Mouse (Mus musculus) forebrain, embryonic 12.5 days (tissue): ENCODE data around the gene Tmprss12. TPM values are rescaled to one million over a fixed set of nuclear protein-coding genes. Genes with fewer than 3 reads are reported as not detected.
"Not testable (repeated sequence)": the region's sequence is repeated elsewhere in the genome, so short reads cannot be mapped to it uniquely, and the experiment has no call there.

Source experiments
- ATAC-seq: fragments of 200-750 bp; cut with Nextera tagmentation; 2 replicates; pipeline ENCODE4 v1.8.0; 2017; ENCODE audit warnings: moderate TSS enrichment; ENCODE audit not compliant: low FRiP score
- H3K27ac ChIP-seq: fragments of 300-500 bp; sonication (generic); 2 replicates; pipeline ENCODE4 v1.5.1; 2016; ENCODE audit warnings: mild to moderate bottlenecking
- H3K27me3 ChIP-seq: fragments of 300-500 bp; sonication (generic); 2 replicates; pipeline ENCODE4 v1.6.1; 2016; ENCODE audit warnings: mild to moderate bottlenecking
- H3K36me3 ChIP-seq: fragments of 300-500 bp; sonication (generic); replicated peaks from 2 replicates; pipeline ENCODE4 v1.6.1; 2016; ENCODE audit warnings: mild to moderate bottlenecking
- H3K4me1 ChIP-seq: fragments of 300-500 bp; sonication (generic); 2 replicates; pipeline ENCODE4 v1.6.1; 2016
- H3K4me2 ChIP-seq: fragments of 300-500 bp; sonication (generic); 2 replicates; pipeline ENCODE4 v1.6.1; 2016; ENCODE audit warnings: mild to moderate bottlenecking, moderate library complexity
- H3K4me3 ChIP-seq: fragments of 300-500 bp; sonication (generic); replicated peaks from 2 replicates; pipeline ENCODE4 v1.5.1; 2016; ENCODE audit warnings: mild to moderate bottlenecking
- H3K9ac ChIP-seq: fragments of 300-500 bp; sonication (generic); 2 replicates; pipeline ENCODE4 v1.6.1; 2016; ENCODE audit warnings: mild to moderate bottlenecking
- H3K9me3 ChIP-seq: fragments of 300-500 bp; sonication (generic); 2 replicates; pipeline ENCODE4 v1.6.1; 2016
- WGBS: fragments of 180-500 bp; shearing (Covaris S2); methylation state at CpG from one replicate; pipeline ENCODE4 v1.1.7; 2016; 5-methylcytosine and 5-hydroxymethylcytosine counted together
- polyA plus RNA-seq: library from polyadenylated mRNA; unstranded; fragments of >200 nt; fragmentation: Nextera tagmentation; extraction: Ambion mirVana; gene quantifications from 2 replicates; pipeline ENCODE4 v1.2.1, GENCODE M21; 2016

Gene Tmprss12
- polyA plus RNA-seq, 1 experiment from 2014 or later: not detected

GRCm38 (mm10) chr15:100314448-100315145 is 34.0 kb downstream of the Tmprss12 start:
- 93% methylated on average over 5 of the region's 5 CpGs for WGBS
- no peak overlapping the region for H3K4me2 ChIP-seq

GRCm38 (mm10) chr15:100318014-100318671 is 37.5 kb downstream of the Tmprss12 start:
- WGBS: 51% methylated on average over 4 of the region's 4 CpGs
- not testable (repeated sequence) for H3K27ac ChIP-seq, H3K4me1 ChIP-seq, H3K9ac ChIP-seq, H3K27me3 ChIP-seq, ATAC-seq, H3K4me2 ChIP-seq, H3K36me3 ChIP-seq, H3K9me3 ChIP-seq, H3K4me3 ChIP-seq

More at GRCm38 (mm10) chr15:100314448-100315145, 34.0 kb downstream of the Tmprss12 start:
- no peaks in the 10 kb centered on the region for H3K27me3 ChIP-seq
- H3K9me3 ChIP-seq: no peaks in the 10 kb centered on the region
- ATAC-seq: no peak
- H3K9ac ChIP-seq: no peak overlapping the region
- H3K4me1 ChIP-seq: no peaks in the 10 kb centered on the region
- H3K27ac ChIP-seq: no peak overlapping the region
- H3K36me3 ChIP-seq: 0 out of 2 replicates have a peak, but pooled peaks cover 3% of the 10 kb centered on the region
- H3K4me3 ChIP-seq: no peak overlapping the region

DNA sequence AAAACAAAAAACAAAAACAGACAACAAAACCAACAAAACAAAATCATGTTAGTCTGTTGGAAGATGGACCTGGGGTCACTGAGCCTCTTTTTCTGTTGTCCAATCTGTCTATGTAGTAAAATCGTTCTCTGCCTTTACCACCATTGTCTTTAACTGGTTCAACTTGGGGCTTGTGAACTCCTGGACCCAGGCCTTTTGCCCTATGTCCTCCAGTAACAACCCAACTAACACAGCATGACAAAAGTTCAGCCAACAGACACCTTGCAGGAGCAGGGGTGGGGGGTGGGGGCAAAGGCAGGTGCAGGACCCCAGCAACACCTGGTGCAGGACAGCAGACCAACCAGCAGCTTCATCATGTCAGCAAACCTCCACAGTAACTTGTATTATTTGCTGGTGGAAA is 39.2 kb downstream of the Tmprss12 start:
- H3K36me3 ChIP-seq: no peaks in the 10 kb centered on the region
- ATAC-seq: no peak
- no peaks in the 10 kb centered on the region for H3K9me3 ChIP-seq
- H3K4me2 ChIP-seq: no peak overlapping the region
- no peak overlapping the region for H3K27ac ChIP-seq
- H3K9ac ChIP-seq: no peak overlapping the region
- no peak overlapping the region for H3K4me3 ChIP-seq
- no peaks in the 10 kb centered on the region for H3K27me3 ChIP-seq
- no peaks in the 10 kb centered on the region for H3K4me1 ChIP-seq
- WGBS: 80% methylated on average over 1 of the region's 1 CpGs

- ATAC-seq: no peak
- H3K4me2 ChIP-seq: no peak overlapping the region
- 83% methylated on average over 9 of the region's 9 CpGs for WGBS
- H3K27ac ChIP-seq: no peak overlapping the region
- H3K4me3 ChIP-seq: no peak overlapping the region
- H3K27me3 ChIP-seq: no peaks in the 10 kb centered on the region
- no peaks in the 10 kb centered on the region for H3K4me1 ChIP-seq
- H3K9me3 ChIP-seq: no peaks in the 10 kb centered on the region
- H3K36me3 ChIP-seq: no peaks in the 10 kb centered on the region
- no peak overlapping the region for H3K9ac ChIP-seq
These were observed 39.8 kb downstream of the Tmprss12 start for GRCm38 (mm10) chr15:100320295-100320905.

DNA sequence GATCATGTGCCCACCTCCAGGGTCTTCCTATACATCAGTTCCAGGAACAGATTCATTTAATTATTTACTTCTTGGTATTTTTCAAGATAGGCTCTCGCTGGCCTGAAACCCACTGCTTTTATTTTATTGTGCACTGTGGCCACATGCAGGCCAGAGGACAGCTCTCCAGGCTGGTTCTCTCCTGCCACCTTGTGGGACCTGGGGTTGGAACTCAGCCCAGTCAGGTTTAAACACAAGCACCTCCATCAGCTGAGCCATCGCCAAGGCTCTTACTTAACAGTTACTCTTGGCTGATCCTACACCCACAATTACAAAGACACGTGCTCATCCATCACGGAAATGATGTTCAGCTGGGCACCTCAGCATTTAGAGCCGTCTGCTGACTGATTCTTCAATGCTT is 40.5 kb downstream of the Tmprss12 start:
- 61% methylated on average over 5 of the region's 5 CpGs for WGBS
- Histone ChIP-seq H3K27ac (no peak overlapping the region), H3K4me2 (no peak overlapping the region), H3K9me3 (no peaks in the 10 kb centered on the region), H3K4me3 (no peak overlapping the region), H3K27me3 (no peaks in the 10 kb centered on the region), H3K36me3 (no peaks in the 10 kb centered on the region), H3K9ac (no peak overlapping the region), H3K4me1 (no peaks in the 10 kb centered on the region)
- ATAC-seq: no peak

DNA sequence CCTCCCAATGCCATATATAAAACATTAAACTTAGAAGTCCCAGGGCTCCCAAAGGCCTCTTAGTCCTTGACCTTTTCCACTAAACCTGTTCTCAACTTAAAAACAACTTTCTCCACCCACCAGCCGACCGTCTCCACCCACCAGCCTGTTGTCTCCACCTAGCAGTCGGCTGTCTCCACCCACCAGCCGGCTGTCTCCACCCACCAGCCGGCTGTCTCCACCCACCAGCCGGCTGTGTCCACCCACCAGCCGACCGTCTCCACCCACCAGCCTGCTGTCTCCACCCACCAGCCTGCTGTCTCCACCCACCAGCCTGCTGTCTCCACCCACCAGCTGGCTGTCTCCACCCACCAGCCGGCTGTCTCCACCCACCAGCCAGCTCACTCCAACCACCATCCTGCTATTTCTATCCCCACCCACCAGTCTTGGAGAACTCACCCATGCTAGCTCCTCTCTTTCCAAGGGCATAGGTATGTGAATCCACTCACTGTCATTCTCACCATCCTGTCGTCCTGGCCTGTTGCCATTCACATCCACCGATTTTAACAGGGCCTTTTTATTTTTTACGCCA is 43.5 kb downstream of the Tmprss12 start:
- H3K4me3 ChIP-seq: no peak overlapping the region
- no peaks in the 10 kb centered on the region for H3K36me3 ChIP-seq
- H3K9ac ChIP-seq: no peak overlapping the region
- H3K27ac ChIP-seq: no peak overlapping the region
- H3K4me1 ChIP-seq: no peaks in the 10 kb centered on the region
- no peaks in the 10 kb centered on the region for H3K9me3 ChIP-seq
- 88% methylated on average over 12 of the region's 12 CpGs for WGBS
- ATAC-seq: no peak
- no peak overlapping the region for H3K4me2 ChIP-seq
- H3K27me3 ChIP-seq: no peaks in the 10 kb centered on the region

DNA sequence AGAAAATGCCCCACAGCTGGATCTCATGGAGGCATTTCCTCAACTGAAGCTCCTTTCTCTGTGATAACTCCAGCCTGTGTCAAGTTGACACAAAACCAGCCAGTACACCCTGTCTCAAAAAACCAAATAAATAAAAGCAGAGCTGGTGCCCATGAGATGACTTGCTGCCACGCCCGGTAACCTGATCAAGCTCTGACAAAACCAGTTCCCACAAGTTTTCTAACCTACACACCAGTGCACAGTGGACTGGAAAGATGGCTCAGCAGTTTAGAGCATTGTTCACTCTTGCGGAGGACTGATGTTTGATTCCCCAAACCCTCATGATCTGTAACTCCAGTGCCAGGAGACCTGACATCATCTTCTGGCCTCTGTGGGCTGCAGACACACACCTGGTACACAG is 44.6 kb downstream of the Tmprss12 start:
- ATAC-seq: no peak
- Histone ChIP-seq H3K4me3 (no peak overlapping the region), H3K36me3 (no peaks in the 10 kb centered on the region), H3K9ac (no peak overlapping the region), H3K9me3 (no peaks in the 10 kb centered on the region), H3K4me2 (no peak overlapping the region), H3K27me3 (no peaks in the 10 kb centered on the region), H3K27ac (no peak overlapping the region), H3K4me1 (no peaks in the 10 kb centered on the region)
- 90% methylated on average over 3 of the region's 3 CpGs for WGBS

DNA sequence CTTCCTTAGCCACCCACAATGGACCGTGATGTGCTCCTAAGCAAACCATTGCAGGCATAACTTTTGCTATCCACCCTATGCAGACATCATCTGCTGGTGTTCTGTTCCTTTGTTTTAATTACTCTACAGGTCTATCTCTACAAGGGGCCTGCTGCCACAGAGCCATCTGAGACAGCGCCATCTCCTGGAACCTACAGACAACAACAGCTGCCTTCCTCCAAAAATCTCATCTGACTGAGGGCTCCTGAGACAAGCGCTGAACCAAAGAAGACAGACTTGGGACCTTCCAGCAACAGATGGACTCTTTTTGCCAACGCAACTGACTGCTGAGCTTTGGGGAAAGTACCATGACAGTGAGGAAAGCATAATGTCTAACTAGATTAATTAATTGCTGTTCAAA is 47.5 kb downstream of the Tmprss12 start:
- not testable (repeated sequence) for H3K9me3 ChIP-seq, H3K4me1 ChIP-seq, H3K36me3 ChIP-seq, H3K27me3 ChIP-seq, H3K4me2 ChIP-seq, H3K4me3 ChIP-seq, ATAC-seq, H3K9ac ChIP-seq, H3K27ac ChIP-seq
- WGBS: 75% methylated on average over 4 of the region's 4 CpGs

- not testable (repeated sequence) for H3K9me3 ChIP-seq, H3K4me1 ChIP-seq, H3K36me3 ChIP-seq, H3K4me3 ChIP-seq, ATAC-seq, H3K9ac ChIP-seq, H3K4me2 ChIP-seq, H3K27ac ChIP-seq, H3K27me3 ChIP-seq
- 72% methylated on average over 10 of the region's 10 CpGs for WGBS
These were observed 48.7 kb downstream of the Tmprss12 start for GRCm38 (mm10) chr15:100329336-100329735.

DNA sequence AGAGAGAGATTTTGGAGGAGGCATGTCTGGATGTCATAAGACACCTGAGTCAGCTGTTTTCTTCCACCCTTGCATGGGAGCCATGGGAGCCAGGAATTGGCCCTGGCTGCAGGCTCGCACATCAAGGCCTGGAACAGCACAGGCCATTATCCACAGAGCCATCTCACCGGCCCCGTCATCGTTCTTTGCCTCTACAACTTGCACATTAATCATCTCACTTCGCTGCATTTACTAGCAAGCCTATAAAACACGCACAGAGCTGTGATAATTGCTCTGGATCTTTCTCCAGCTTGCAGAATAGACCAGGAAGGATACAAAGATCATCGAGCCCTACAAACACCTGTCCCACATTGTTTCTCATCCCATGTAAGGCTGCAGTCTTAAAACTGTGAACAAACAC is 50.1 kb downstream of the Tmprss12 start:
- Histone ChIP-seq H3K36me3 (no peaks in the 10 kb centered on the region), H3K4me3 (no peak overlapping the region), H3K9me3 (no peaks in the 10 kb centered on the region), H3K27ac (no peak overlapping the region), H3K4me2 (no peak overlapping the region), H3K27me3 (no peaks in the 10 kb centered on the region), H3K4me1 (no peaks in the 10 kb centered on the region), H3K9ac (no peak overlapping the region)
- ATAC-seq: no peak
- WGBS: 86% methylated on average over 7 of the region's 7 CpGs

- WGBS: 53% methylated on average over 3 of the region's 10 CpGs
- H3K4me1 ChIP-seq, H3K4me2 ChIP-seq, H3K4me3 ChIP-seq, H3K27ac ChIP-seq, H3K36me3 ChIP-seq, H3K27me3 ChIP-seq, H3K9ac ChIP-seq, H3K9me3 ChIP-seq: not testable (repeated sequence)
- ATAC-seq: 0 out of 2 replicates have a peak, but pooled peaks have one; percentile 14
These were observed 51.7 kb downstream of the Tmprss12 start for GRCm38 (mm10) chr15:100332077-100332961.

DNA sequence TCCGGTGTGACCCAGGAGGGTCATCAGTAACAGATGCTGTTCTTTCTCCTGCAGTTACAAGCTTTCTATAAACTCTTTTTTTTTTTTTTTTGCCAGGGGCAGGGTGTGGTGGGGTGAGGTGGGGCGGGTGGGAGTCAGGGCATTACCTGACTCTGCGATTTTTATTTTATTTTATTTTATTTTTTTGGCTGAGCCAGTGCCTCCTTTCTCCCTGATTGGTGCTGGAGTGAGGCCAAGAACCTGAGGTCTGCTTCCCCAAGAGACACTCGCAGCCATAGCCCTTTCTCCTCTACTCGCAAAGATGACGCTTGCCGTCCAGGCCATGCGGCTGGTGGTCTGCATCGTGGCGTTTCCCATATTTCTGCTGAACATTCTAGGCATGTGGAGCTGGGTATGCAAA is 54.0 kb downstream of the Tmprss12 start, which contains the start of gene Mettl7a3:
Gene Mettl7a3 (plus strand): TSS at position 301 of the 400 bp plus-strand sequence.
- no peaks in the 10 kb centered on the region for H3K4me1 ChIP-seq
- H3K9me3 ChIP-seq: no peaks in the 10 kb centered on the region
- H3K27ac ChIP-seq: no peak within 1 kb of the TSS
- no peak within 1 kb of the TSS for H3K9ac ChIP-seq
- no peaks in the 10 kb centered on the region for H3K36me3 ChIP-seq
- H3K4me2 ChIP-seq: no peak within 1 kb of the TSS
- no peak within 1 kb of the TSS for H3K4me3 ChIP-seq
- 83% methylated on average over 10 of the region's 10 CpGs for WGBS
- ATAC-seq: no peak
- no peaks in the 10 kb centered on the region for H3K27me3 ChIP-seq
